Mouse (Mus musculus) B cell, adult 62 days (primary cell): ENCODE measurements around the gene Fam92b. TPM values are rescaled to one million over a fixed set of nuclear protein-coding genes. Genes with fewer than 3 reads are reported as not detected.

Experiments used
- total RNA-seq: library from RNA; stranded (reverse); gene quantifications from 4 replicates; pipeline ENCODE4 v1.2.4, GENCODE M21; 2023

Fam92b gene
- not detected in 4 replicates for total RNA-seq

GRCm38 (mm10) chr8:120177318-120178123 is at the start of gene Fam92b:
TSS of gene Fam92b (minus strand) at chr8:120177466.

Other genes starting within 250 kb of the Fam92b start
- not detected in 4 replicates for gene Crispld2, start 185.0 kb downstream of the Fam92b start, total RNA-seq
- gene Zdhhc7, start 76.0 kb downstream of the Fam92b start, total RNA-seq = 28.3 to 32.6 TPM (median 30.8 TPM) in 4 replicates
- 0.94 to 1.5 TPM (median 1.1 TPM) in 4 replicates for gene 6430548M08Rik, start 63.3 kb downstream of the Fam92b start, total RNA-seq
- gene Gse1, start 51.0 kb upstream of the Fam92b start, total RNA-seq = 80.8 to 94.3 TPM (median 82.2 TPM) in 4 replicates